Mouse (Mus musculus): ENCODE data around the gene Bcl7c.
A peak's percentile ranks its signal among the peaks of the same experiment; 100 is the strongest.
"Not testable (repeated sequence)": the region's sequence is repeated elsewhere in the genome, so short reads cannot be mapped to it uniquely, and the experiment has no call there.

Bcl7c gene

GRCm38 (mm10) chr7:127708207-127709078, at the start of gene Bcl7c:
Gene Bcl7c (minus strand): TSS chr7:127708933.
- peak; percentile 89 for DNase-seq

GRCm38 (mm10) chr7:127753741-127754140, 45.0 kb upstream of the Bcl7c start:
- DNase-seq: no peak

GRCm38 (mm10) chr7:127753158-127753557, 44.4 kb upstream of the Bcl7c start:
- DNase-seq: no peak

GRCm38 (mm10) chr7:127752069-127752468, 43.3 kb upstream of the Bcl7c start:
- no peak for DNase-seq

- no peak for DNase-seq
Measured at GRCm38 (mm10) chr7:127751619-127752018, 42.9 kb upstream of the Bcl7c start.

- DNase-seq: no peak
Measured at GRCm38 (mm10) chr7:127750131-127751127, 41.7 kb upstream of the Bcl7c start.

GRCm38 (mm10) chr7:127748235-127748560, 39.5 kb upstream of the Bcl7c start:
- no peak for DNase-seq

- DNase-seq: no peak
Measured at GRCm38 (mm10) chr7:127747559-127748234, 39.0 kb upstream of the Bcl7c start.

- peak; percentile 55 for DNase-seq
Measured at GRCm38 (mm10) chr7:127746494-127747491, 38.1 kb upstream of the Bcl7c start.

GRCm38 (mm10) chr7:127745652-127746493, 37.1 kb upstream of the Bcl7c start:
- DNase-seq: peak; percentile 87

- peak; percentile 81 for DNase-seq
Measured at GRCm38 (mm10) chr7:127745251-127745651, 36.5 kb upstream of the Bcl7c start.

- peak; percentile 83 for DNase-seq
Measured at GRCm38 (mm10) chr7:127744366-127745045, 35.8 kb upstream of the Bcl7c start, which contains the start of gene Fbxl19. Gene Fbxl19 (plus strand): TSS chr7:127744543.

- not testable (repeated sequence) for DNase-seq
Measured at GRCm38 (mm10) chr7:127732066-127732465, 23.3 kb upstream of the Bcl7c start, which contains the start of gene Ctf2. Gene Ctf2 (minus strand): TSS chr7:127732166.

GRCm38 (mm10) chr7:127730170-127730569, 21.4 kb upstream of the Bcl7c start:
- DNase-seq: no peak

GRCm38 (mm10) chr7:127727898-127728297, 19.2 kb upstream of the Bcl7c start:
- no peak for DNase-seq

- no peak for DNase-seq
Measured at GRCm38 (mm10) chr7:127725924-127726323, 17.2 kb upstream of the Bcl7c start.

- no peak for DNase-seq
Measured at GRCm38 (mm10) chr7:127725490-127725889, 16.8 kb upstream of the Bcl7c start.

GRCm38 (mm10) chr7:127719258-127719657, 10.5 kb upstream of the Bcl7c start:
- DNase-seq: no peak

- no peak for DNase-seq
Measured at GRCm38 (mm10) chr7:127718339-127718738, 9.6 kb upstream of the Bcl7c start.

GRCm38 (mm10) chr7:127716992-127717391, 8.3 kb upstream of the Bcl7c start:
- DNase-seq: peak; percentile 65

Measured in right cerebral cortex, postnatal 4 days (tissue).